Mouse (Mus musculus) frontal cortex, postnatal 10 days (tissue): ENCODE results near the gene Klhl35.

ENCODE experiments used
- DNase-seq, 2 experiments: peaks; one replicate each; pipeline ENCODE4 v3.0.0; 2022; ENCODE audit warnings: low spot score in 2 of 2, mixed read lengths in 1 of 2

The Klhl35 gene

GRCm38 (mm10) chr7:99452859-99453258, 12.9 kb upstream of the Klhl35 start:
- DNase-seq: no peak

GRCm38 (mm10) chr7:99454044-99454443, 11.8 kb upstream of the Klhl35 start:
- no peak for DNase-seq

GRCm38 (mm10) chr7:99458849-99459248, 7.0 kb upstream of the Klhl35 start:
- peak in 1 of 2 experiments; percentile 66 for DNase-seq

GRCm38 (mm10) chr7:99459888-99460652, 5.7 kb upstream of the Klhl35 start:
- no peak for DNase-seq

- no peak for DNase-seq
Observed at GRCm38 (mm10) chr7:99463120-99463519, 2.7 kb upstream of the Klhl35 start.

- DNase-seq: peak in 1 of 2 experiments; percentile 52
Observed at GRCm38 (mm10) chr7:99467916-99468282, 2.1 kb downstream of the Klhl35 start.

GRCm38 (mm10) chr7:99468283-99469132, 2.7 kb downstream of the Klhl35 start:
- peak; percentile 76 to 79 for DNase-seq

GRCm38 (mm10) chr7:99469680-99470405, 4.0 kb downstream of the Klhl35 start:
- DNase-seq: no peak

GRCm38 (mm10) chr7:99471578-99471977, 5.8 kb downstream of the Klhl35 start:
- peak in 1 of 2 experiments; percentile 9 for DNase-seq

- DNase-seq: no peak
Observed at GRCm38 (mm10) chr7:99473638-99474407, 8.0 kb downstream of the Klhl35 start.

- DNase-seq: no peak
Observed at GRCm38 (mm10) chr7:99474836-99475561, 9.2 kb downstream of the Klhl35 start.

GRCm38 (mm10) chr7:99475562-99475911, 9.7 kb downstream of the Klhl35 start:
- DNase-seq: no peak

GRCm38 (mm10) chr7:99476558-99477114, 10.8 kb downstream of the Klhl35 start:
- DNase-seq: no peak

GRCm38 (mm10) chr7:99477235-99477634, 11.4 kb downstream of the Klhl35 start:
- DNase-seq: no peak

GRCm38 (mm10) chr7:99482637-99483036, 16.8 kb downstream of the Klhl35 start:
- DNase-seq: no peak

GRCm38 (mm10) chr7:99483271-99483923, 17.6 kb downstream of the Klhl35 start, which contains the start of gene Rps3:
TSS of gene Rps3 (minus strand) at chr7:99483738.
- DNase-seq: peak; percentile 94 to 96

GRCm38 (mm10) chr7:99483924-99484319, 18.1 kb downstream of the Klhl35 start:
- DNase-seq: no peak

GRCm38 (mm10) chr7:99484679-99485078, 18.9 kb downstream of the Klhl35 start:
- no peak for DNase-seq

GRCm38 (mm10) chr7:99489708-99490107, 23.9 kb downstream of the Klhl35 start:
- DNase-seq: no peak

GRCm38 (mm10) chr7:99499128-99499527, 33.3 kb downstream of the Klhl35 start:
- DNase-seq: no peak
